Mouse (Mus musculus) neural tube, embryonic 15.5 days (tissue): Measurements from ENCODE around the gene Ptprg. TPM values are rescaled to one million over a fixed set of nuclear protein-coding genes. Genes with fewer than 3 reads are reported as not detected.

Experiments used
- polyA plus RNA-seq: library from polyadenylated mRNA; unstranded; fragments of >200 nt; fragmentation: Nextera tagmentation; extraction: Ambion mirVana; gene quantifications from 2 replicates; pipeline ENCODE4 v1.2.1, GENCODE M21; 2015

Ptprg gene
- polyA plus RNA-seq, 1 experiment from 2014 or later: 40.4 TPM

Other genes starting within 250 kb of the Ptprg start
- 0.92 and 1.5 TPM in 2 replicates for gene Gm3839, start 196.8 kb upstream of the Ptprg start, polyA plus RNA-seq